Mouse (Mus musculus): Measurements from ENCODE around the gene Tlr9.

The Tlr9 gene

GRCm38 (mm10) chr9:106222261-106222851 is at the start of gene Tlr9:
TSS of gene Tlr9 (plus strand) at chr9:106222598.
- DNase-seq (ENCODE audit: low spot score) = no peak

GRCm38 (mm10) chr9:106173363-106173762 is 49.0 kb upstream of the Tlr9 start:
- no peak for DNase-seq (ENCODE audit: low spot score)

GRCm38 (mm10) chr9:106175552-106176200 is 46.7 kb upstream of the Tlr9 start:
- no peak for DNase-seq (ENCODE audit: low spot score)

DNA sequence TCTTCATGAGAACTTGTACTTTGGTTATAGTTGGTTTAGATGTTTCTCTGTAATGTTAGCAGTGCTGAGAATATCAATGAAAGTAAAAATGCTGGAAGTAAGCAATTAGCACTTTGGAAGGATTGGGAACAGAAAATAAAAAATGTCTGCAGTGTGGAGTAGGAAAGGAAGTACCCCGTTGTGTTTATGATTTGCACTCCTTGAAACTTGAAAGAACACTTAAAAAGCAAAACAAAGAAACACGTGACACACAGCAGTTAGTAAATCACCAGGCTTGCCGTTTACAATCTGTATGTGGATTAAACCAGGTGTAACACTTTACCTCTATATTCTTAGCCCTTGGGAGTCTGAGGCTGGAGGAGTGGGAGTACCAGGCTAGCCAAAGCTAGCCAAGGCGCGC is 45.6 kb upstream of the Tlr9 start:
- DNase-seq (ENCODE audit: low spot score) = no peak

- no peak for DNase-seq (ENCODE audit: low spot score)
Measured at GRCm38 (mm10) chr9:106177799-106178198, 44.6 kb upstream of the Tlr9 start.

- no peak for DNase-seq (ENCODE audit: low spot score)
Measured at GRCm38 (mm10) chr9:106179454-106179853, 42.9 kb upstream of the Tlr9 start.

- DNase-seq (ENCODE audit: low spot score) = no peak
Measured at GRCm38 (mm10) chr9:106179964-106180363, 42.4 kb upstream of the Tlr9 start.

- no peak for DNase-seq (ENCODE audit: low spot score)
Measured at GRCm38 (mm10) chr9:106182146-106182545, 40.3 kb upstream of the Tlr9 start.

- no peak for DNase-seq (ENCODE audit: low spot score)
Measured at GRCm38 (mm10) chr9:106183996-106184395, 38.4 kb upstream of the Tlr9 start.

GRCm38 (mm10) chr9:106191355-106191754 is 31.0 kb upstream of the Tlr9 start:
- DNase-seq (ENCODE audit: low spot score) = no peak

- no peak for DNase-seq (ENCODE audit: low spot score)
Measured at GRCm38 (mm10) chr9:106192024-106192423, 30.4 kb upstream of the Tlr9 start.

DNA sequence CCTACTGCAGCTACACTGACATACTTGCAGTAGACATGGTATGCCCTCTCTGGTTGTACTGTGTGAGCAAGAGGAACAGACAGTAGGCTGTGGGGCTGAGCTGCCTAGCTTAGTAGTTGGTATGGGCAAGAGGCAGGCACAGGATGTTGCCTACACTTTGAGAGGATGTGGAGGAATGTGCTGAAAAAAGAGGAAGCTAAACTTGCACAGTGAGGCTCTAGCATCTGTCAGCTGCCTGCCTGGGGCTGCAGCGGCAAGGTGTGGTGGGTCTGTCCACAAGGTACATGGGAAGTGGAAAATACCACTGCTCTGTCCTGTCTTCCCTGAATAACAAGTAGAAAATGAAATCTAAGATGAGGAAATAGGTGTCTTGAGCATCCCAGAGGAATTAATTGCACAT is 29.4 kb upstream of the Tlr9 start:
- DNase-seq (ENCODE audit: low spot score) = no peak

GRCm38 (mm10) chr9:106193930-106194807 is 28.2 kb upstream of the Tlr9 start:
- DNase-seq (ENCODE audit: low spot score) = no peak

- no peak for DNase-seq (ENCODE audit: low spot score)
Measured at GRCm38 (mm10) chr9:106195693-106196092, 26.7 kb upstream of the Tlr9 start.

GRCm38 (mm10) chr9:106197081-106197713 is 25.2 kb upstream of the Tlr9 start:
- no peak for DNase-seq (ENCODE audit: low spot score)

- no peak for DNase-seq (ENCODE audit: low spot score)
Measured at GRCm38 (mm10) chr9:106197732-106198131, 24.7 kb upstream of the Tlr9 start.

GRCm38 (mm10) chr9:106198962-106199458 is 23.4 kb upstream of the Tlr9 start:
- peak; percentile 80 for DNase-seq (ENCODE audit: low spot score)

GRCm38 (mm10) chr9:106199535-106200272 is 22.7 kb upstream of the Tlr9 start, which contains the start of gene Ppm1m:
TSS of gene Ppm1m (minus strand) at chr9:106199746.
- no peak for DNase-seq (ENCODE audit: low spot score)

GRCm38 (mm10) chr9:106201895-106202294 is 20.5 kb upstream of the Tlr9 start:
- DNase-seq (ENCODE audit: low spot score) = no peak

GRCm38 (mm10) chr9:106202819-106203636 is 19.4 kb upstream of the Tlr9 start, which contains the start of gene Twf2:
TSS of gene Twf2 (plus strand) at chr9:106203108.
- peak; percentile 92 for DNase-seq (ENCODE audit: low spot score)

Data from embryo, embryonic 10 days (tissue).